Mouse (Mus musculus) E14TG2a.4 (cell line): ENCODE results near the gene Themis2.

Experiments used
- CTCF ChIP-seq: conservative IDR thresholded peaks from 2 replicates; pipeline ENCODE4 v1.5.1; 2014; ENCODE audit warnings: low read length
- NANOG ChIP-seq: IDR thresholded peaks from 2 replicates; pipeline ENCODE4 v1.6.1; 2014; ENCODE audit warnings: borderline replicate concordance, low read length, mixed read lengths
- POU5F1 ChIP-seq: IDR thresholded peaks from 2 replicates; pipeline ENCODE4 v1.6.1; 2014; ENCODE audit warnings: low read length, borderline replicate concordance

DNA sequence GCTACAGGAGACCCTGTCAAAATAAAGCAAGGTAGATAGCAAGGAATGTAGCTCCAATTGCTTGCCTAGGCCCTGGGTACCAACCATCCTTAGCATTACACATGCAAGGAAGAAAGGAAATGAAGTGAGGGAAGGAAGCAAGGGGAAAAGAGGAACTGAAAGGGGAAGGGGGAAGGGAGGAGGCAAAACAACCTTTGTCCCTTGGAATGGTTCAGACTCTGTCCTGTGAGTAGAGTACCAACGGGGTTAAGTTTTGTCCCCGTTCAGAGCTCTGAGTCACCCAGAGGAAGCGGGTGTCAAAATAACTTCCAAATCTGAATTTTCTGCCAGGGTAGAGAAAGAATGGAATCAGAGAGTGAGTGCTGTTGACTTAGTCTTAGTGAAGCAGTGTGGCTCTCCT lies 35.9 kb downstream of the Themis2 start:
- no peak for TF ChIP-seq CTCF
- TF ChIP-seq NANOG, result no peak
- TF ChIP-seq POU5F1, result no peak
